Mouse (Mus musculus) neural tube, embryonic 14.5 days (tissue): Measurements from ENCODE around the gene Fam98a. TPM values are rescaled to one million over a fixed set of nuclear protein-coding genes. Genes with fewer than 3 reads are reported as not detected.
A peak's percentile ranks its signal among the peaks of the same experiment; 100 is the strongest.

ENCODE experiments used
- ATAC-seq: fragments of 200-750 bp; cut with Nextera tagmentation; 2 replicates; pipeline ENCODE4 v1.8.0; 2017; ENCODE audit warnings: low read depth, mild to moderate bottlenecking, moderate TSS enrichment, moderate library complexity
- H3K27ac ChIP-seq: fragments of 300-500 bp; sonication (generic); 2 replicates; pipeline ENCODE4 v1.5.1; 2014; ENCODE audit warnings: low read depth, mild to moderate bottlenecking, control low read depth, low read length, moderate library complexity, mixed read lengths
- H3K27me3 ChIP-seq: fragments of 300-500 bp; sonication (generic); 2 replicates; pipeline ENCODE4 v1.6.1; 2014; ENCODE audit warnings: low read length; ENCODE audit not compliant: control insufficient read depth, insufficient read depth
- H3K36me3 ChIP-seq: fragments of 300-500 bp; sonication (generic); 2 replicates; pipeline ENCODE4 v1.6.1; 2014; ENCODE audit warnings: low read length, mixed read lengths; ENCODE audit not compliant: control insufficient read depth, insufficient read depth
- H3K4me1 ChIP-seq: fragments of 300-500 bp; sonication (generic); 2 replicates; pipeline ENCODE4 v1.6.1; 2014; ENCODE audit warnings: low read length; ENCODE audit not compliant: control insufficient read depth, insufficient read depth
- H3K4me2 ChIP-seq: fragments of 300-500 bp; sonication (generic); 2 replicates; pipeline ENCODE4 v1.6.1; 2014; ENCODE audit warnings: mild to moderate bottlenecking, low read depth, low read length, control low read depth
- H3K4me3 ChIP-seq: fragments of 300-500 bp; sonication (generic); 2 replicates; pipeline ENCODE4 v1.5.1; 2014; ENCODE audit warnings: low read depth, low read length, control low read depth, mixed read lengths
- H3K9ac ChIP-seq: fragments of 300-500 bp; sonication (generic); replicated peaks from 2 replicates; pipeline ENCODE4 v1.6.1; 2014; ENCODE audit warnings: low read depth, mild to moderate bottlenecking, control low read depth, low read length, mixed read lengths
- H3K9me3 ChIP-seq: fragments of 300-500 bp; sonication (generic); 2 replicates; pipeline ENCODE4 v1.6.1; 2016; ENCODE audit warnings: low read length; ENCODE audit not compliant: control insufficient read depth
- WGBS: fragments of 180-500 bp; shearing (Covaris S2); extraction: QIAGEN DNeasy Blood & Tissue Kit; methylation state at CpG from one replicate; pipeline ENCODE4 v1.1.7; 2014; 5-methylcytosine and 5-hydroxymethylcytosine counted together
- polyA plus RNA-seq: library from polyadenylated mRNA; unstranded; fragments of >200 nt; fragmentation: Nextera tagmentation; extraction: Ambion mirVana; gene quantifications from 2 replicates; pipeline ENCODE4 v1.2.1, GENCODE M21; 2014

Gene Fam98a
- polyA plus RNA-seq = 12.9 and 13.3 TPM in 2 replicates

DNA sequence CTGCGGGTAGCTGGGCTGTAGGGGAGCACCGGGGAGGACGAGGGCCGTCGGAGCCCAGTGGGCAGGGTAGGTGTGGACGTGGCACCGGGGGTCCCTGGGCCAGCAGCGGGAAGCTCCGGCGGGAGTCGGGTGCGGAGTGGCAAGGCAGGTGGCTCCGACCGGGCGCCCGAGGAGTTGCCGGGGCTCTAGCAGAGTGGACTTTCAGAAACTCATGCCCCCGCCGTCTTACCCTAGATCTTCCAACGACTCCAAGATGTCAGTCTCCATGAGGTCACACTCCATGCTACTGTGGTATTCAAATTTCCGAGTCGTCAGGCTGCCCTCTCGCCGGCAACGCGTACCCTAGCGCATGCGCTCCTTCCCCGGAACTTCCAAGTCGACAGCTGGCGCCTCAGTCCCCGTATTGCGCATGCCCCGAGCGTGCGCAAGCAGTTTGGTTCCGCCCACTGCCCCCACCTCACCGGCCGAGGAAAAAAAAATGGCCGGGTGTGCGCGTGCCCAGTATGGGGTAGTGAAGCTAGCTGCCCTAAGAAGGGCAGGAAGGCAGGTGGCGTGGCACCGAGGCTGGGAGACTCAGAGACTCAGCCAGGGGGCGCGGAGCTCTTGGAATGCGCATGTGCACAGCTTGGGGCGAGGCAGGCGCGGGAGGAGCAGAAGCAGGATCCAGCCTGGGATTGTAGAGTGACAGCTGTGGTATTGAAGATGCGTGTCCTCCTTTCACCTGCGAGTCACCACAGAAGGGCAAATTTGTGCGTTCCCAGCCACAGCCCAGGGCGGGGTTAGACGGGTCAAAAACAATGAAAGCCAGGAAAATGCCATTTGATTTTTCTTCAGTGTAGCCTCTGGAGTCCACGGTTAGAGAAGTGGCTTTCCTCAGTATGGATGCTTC is at the start of gene Fam98a:
Gene Fam98a, minus strand, starts transcription at position 435 of the 889 bp plus-strand sequence.
- peak within 1 kb of the TSS; percentile 79 for H3K4me3 ChIP-seq
- no peaks in the 10 kb centered on the region for H3K27me3 ChIP-seq
- 0 out of 2 replicates have a peak, but pooled peaks cover 6% of the 10 kb centered on the region for H3K36me3 ChIP-seq
- no peaks in the 10 kb centered on the region for H3K9me3 ChIP-seq
- WGBS = under 1% methylated on average over 55 of the region's 56 CpGs
- peak within 1 kb of the TSS; percentile 79 for H3K9ac ChIP-seq
- H3K27ac ChIP-seq = 0 out of 2 replicates have a peak within 1 kb of the TSS, but pooled peaks have one; percentile 22
- peak within 1 kb of the TSS; percentile 75 for H3K4me2 ChIP-seq
- ATAC-seq = peak; percentile 99
- peaks cover 5% of the 10 kb centered on the region for H3K4me1 ChIP-seq

DNA sequence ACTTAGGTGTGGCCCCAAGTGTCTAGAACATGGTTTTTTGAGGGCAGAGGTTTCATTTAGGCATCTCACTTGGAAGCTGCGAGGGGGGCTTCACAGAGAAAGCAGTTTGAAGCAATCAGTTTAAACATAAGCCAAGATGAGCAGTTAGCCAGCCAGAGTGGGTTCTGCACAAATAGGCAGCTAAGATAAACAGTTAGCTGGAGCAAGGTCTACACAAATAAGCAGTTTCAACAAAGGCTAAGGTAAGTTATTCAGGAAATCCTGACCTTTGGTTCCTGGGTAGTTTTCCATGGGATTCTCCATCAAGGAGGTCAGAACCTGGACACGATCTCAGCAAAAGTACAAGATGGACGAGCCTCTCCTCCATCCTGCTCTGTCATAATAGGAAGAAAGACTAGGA is 46.9 kb upstream of the Fam98a start:
- Histone ChIP-seq H3K36me3 (no peaks in the 10 kb centered on the region), H3K4me3 (no peak overlapping the region), H3K4me2 (no peak overlapping the region), H3K4me1 (no peaks in the 10 kb centered on the region), H3K9me3 (no peaks in the 10 kb centered on the region), H3K27me3 (no peaks in the 10 kb centered on the region), H3K27ac (no peak overlapping the region), H3K9ac (no peak overlapping the region)
- no peak for ATAC-seq
- WGBS = 84% methylated on average over 3 of the region's 3 CpGs

DNA sequence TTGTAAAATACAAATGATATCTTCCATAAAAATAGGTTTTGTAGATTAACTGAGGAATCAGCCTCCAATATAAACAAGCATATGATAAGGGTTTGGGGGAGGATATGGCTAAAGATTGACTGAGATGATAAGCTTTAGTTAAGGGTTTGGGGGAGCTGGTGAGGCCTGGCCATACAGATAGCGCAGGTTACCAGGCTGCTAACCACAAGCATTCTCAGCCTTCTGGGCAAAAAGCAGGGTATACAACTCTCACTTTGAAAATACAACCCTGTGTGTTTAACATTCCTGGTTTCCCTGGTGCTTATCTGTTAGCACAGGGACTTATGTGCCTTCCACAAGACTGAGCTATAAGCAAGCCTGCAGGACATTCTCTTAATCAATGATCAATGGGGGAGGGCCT is 31.0 kb upstream of the Fam98a start:
- Histone ChIP-seq H3K27ac (no peak overlapping the region), H3K36me3 (no peaks in the 10 kb centered on the region), H3K4me2 (no peak overlapping the region), H3K4me3 (no peak overlapping the region), H3K9ac (no peak overlapping the region), H3K9me3 (no peaks in the 10 kb centered on the region), H3K4me1 (no peaks in the 10 kb centered on the region), H3K27me3 (no peaks in the 10 kb centered on the region)
- WGBS = 95% methylated on average over 1 of the region's 1 CpGs
- no peak for ATAC-seq

DNA sequence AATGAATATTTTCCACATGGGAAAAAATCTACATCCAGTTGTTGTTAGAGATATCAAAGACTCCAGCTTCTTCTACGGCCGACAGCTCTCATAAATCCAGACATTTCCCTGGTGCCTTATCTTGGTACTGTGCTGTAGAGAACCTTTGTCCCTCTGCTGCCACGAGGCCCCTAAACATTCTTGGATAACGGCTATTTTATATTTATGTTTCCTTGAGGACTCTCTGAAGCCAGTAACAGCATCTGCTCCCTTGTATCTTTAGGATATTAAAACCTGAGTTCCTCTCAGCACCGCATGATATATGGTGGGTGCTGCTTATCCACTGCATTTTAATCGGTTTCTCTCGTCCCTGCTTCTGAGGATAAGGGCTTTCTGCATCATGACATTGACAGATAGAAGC is 23.9 kb upstream of the Fam98a start:
- H3K36me3 ChIP-seq = no peaks in the 10 kb centered on the region
- H3K9ac ChIP-seq = no peak overlapping the region
- H3K27ac ChIP-seq = peak overlapping the region; percentile 18; the same call in 1 of the 2 replicates
- no peak overlapping the region for H3K4me2 ChIP-seq
- no peaks in the 10 kb centered on the region for H3K9me3 ChIP-seq
- no peak overlapping the region for H3K4me3 ChIP-seq
- WGBS = 21% methylated on average over 7 of the region's 7 CpGs
- ATAC-seq = peak; percentile 94
- H3K4me1 ChIP-seq = no peaks in the 10 kb centered on the region
- H3K27me3 ChIP-seq = no peaks in the 10 kb centered on the region

DNA sequence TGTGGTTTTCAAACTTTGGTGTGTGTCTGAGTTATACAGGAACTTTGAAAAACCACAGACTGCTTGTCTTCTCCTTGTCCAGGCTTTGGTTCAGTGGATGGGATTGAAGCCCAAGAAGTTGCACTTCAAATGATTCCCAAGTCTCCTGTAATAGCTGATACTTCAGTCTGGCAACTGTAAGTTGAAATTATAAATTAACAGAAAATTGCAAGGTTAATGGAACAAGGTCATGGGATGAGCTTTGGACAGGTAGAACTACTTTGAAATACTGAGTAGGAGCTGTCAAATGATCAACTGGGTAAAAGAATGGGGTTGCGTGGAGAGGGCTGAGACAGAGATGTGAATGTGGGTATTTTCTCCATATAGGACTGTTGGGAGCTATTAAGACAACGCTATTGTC is 6.3 kb upstream of the Fam98a start:
- Histone ChIP-seq H3K4me2 (no peak overlapping the region), H3K36me3 (no peaks in the 10 kb centered on the region), H3K4me1 (no peaks in the 10 kb centered on the region), H3K9ac (no peak overlapping the region), H3K27ac (no peak overlapping the region), H3K4me3 (no peak overlapping the region), H3K9me3 (peaks cover 2% of the 10 kb centered on the region; the same call in 1 of the 2 replicates), H3K27me3 (no peaks in the 10 kb centered on the region)
- WGBS = 83% methylated on average over 2 of the region's 2 CpGs
- no peak for ATAC-seq

DNA sequence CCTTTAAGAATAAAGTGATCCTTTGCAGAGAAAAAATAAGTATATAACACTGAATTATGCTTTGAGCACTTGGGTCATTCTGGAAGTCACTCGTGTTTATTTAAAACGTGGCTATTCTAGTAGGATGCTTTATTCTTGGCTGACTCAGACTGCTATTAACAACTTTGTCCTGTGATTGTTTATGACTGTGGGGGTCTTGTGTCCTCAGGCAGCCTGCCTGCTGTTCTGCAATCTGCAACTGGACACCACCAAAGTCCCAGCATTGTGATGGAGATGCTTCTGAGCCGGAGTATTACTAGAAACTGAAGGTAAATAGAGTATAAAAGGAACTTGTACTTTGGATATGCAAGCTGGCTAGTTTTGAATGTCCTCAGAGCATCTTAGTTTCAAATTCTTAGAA is 5.3 kb upstream of the Fam98a start:
- no peaks in the 10 kb centered on the region for H3K4me1 ChIP-seq
- 11% methylated on average over 3 of the region's 3 CpGs for WGBS
- no peaks in the 10 kb centered on the region for H3K27me3 ChIP-seq
- H3K9ac ChIP-seq = no peak overlapping the region
- H3K27ac ChIP-seq = no peak overlapping the region
- H3K4me3 ChIP-seq = no peak overlapping the region
- no peak for ATAC-seq
- H3K36me3 ChIP-seq = no peaks in the 10 kb centered on the region
- H3K9me3 ChIP-seq = peaks cover 2% of the 10 kb centered on the region; the same call in 1 of the 2 replicates
- no peak overlapping the region for H3K4me2 ChIP-seq

DNA sequence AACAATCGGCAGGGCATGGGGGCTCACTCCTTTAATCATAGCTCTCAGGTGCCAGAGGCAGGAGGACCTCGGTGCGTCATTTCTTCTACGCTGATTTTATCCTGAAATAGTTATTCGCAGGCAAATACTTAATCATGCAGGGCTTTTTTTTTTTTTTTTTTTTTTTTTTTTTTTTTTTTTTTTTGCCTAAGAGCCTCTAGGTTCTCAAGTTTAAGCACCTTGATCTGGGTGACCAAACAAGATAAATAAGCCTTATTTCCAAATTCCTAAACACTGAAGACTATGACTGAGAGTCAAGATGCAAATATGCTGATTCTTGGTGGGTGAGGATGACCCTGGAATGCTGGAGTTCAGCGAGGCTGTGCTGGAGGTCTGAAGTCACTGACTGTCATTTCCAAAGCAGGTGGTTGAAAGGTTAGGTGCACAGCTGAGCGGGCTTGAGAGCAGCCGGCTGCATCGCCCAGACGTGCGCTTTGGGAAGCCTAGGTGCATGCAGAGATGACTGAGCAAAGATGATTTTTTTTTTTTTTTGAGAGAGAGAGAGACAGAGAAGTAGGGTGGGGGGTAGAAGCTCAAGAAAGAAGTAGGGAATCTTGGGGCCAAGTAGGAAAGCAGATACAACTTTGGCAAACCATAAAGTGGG is 854 bp downstream of the Fam98a start:
- Histone ChIP-seq H3K27me3 (no peaks in the 10 kb centered on the region), H3K27ac (no peak overlapping the region), H3K9ac (peak overlapping the region; percentile 79), H3K9me3 (no peaks in the 10 kb centered on the region), H3K36me3 (0 out of 2 replicates have a peak, but pooled peaks cover 6% of the 10 kb centered on the region), H3K4me2 (peak overlapping the region; percentile 75), H3K4me1 (peaks cover 5% of the 10 kb centered on the region), H3K4me3 (peak overlapping the region; percentile 79)
- 40% methylated on average over 11 of the region's 11 CpGs for WGBS
- ATAC-seq = peak; percentile 18

DNA sequence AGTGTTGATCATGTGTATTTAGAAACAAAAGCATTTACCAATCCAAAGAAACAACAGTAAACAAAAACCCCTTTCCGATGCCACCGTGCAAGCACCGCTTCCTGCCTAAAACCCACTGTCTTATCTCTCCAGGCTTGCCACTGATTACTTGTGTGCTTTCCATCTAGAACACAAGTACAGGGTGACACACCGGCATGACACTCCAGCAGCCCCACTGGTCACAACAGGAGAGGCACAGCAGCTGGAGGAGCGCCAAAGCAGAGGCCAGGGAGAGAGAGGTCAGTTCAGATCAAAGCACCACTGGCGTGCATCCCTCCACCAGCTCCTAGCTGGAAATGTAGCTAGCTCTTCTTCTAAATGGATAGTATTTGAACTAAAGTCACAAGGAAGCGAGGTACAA is 7.5 kb downstream of the Fam98a start:
- Histone ChIP-seq H3K36me3 (peaks cover 14% of the 10 kb centered on the region; the same call in 1 of the 2 replicates), H3K4me2 (no peak overlapping the region), H3K9me3 (no peaks in the 10 kb centered on the region), H3K4me3 (no peak overlapping the region), H3K4me1 (no peaks in the 10 kb centered on the region), H3K9ac (no peak overlapping the region), H3K27ac (no peak overlapping the region), H3K27me3 (no peaks in the 10 kb centered on the region)
- no peak for ATAC-seq
- 88% methylated on average over 7 of the region's 7 CpGs for WGBS

DNA sequence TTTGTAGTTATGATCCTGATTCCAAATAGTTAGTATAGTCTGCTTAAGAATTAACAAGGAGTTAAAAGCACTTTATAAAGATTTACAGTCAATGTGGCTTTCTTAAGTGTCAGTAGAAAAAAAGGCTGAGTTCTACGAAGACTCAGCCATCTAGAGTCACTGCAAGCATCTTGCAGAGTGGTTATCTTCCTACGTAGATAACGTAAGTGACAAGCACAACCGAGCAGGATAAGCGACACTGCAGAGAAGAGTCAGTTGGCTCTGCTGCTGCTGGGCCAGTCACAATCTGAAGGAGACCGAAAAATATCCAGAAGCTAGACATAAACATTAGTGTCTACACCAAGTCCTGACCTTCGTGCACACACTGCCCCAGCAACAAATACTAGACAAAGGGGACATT is 8.3 kb downstream of the Fam98a start:
- Histone ChIP-seq H3K9ac (no peak overlapping the region), H3K4me3 (no peak overlapping the region), H3K27me3 (no peaks in the 10 kb centered on the region), H3K36me3 (peaks cover 22% of the 10 kb centered on the region; the same call in 1 of the 2 replicates), H3K9me3 (no peaks in the 10 kb centered on the region), H3K4me1 (no peaks in the 10 kb centered on the region), H3K4me2 (no peak overlapping the region), H3K27ac (no peak overlapping the region)
- WGBS = 92% methylated on average over 7 of the region's 7 CpGs
- ATAC-seq = no peak
